Mouse (Mus musculus): Measurements from ENCODE around the gene Tex9. TPM values are rescaled to one million over a fixed set of nuclear protein-coding genes. Genes with fewer than 3 reads are reported as not detected.

The Tex9 gene
- 11.5 TPM for total RNA-seq (2023)

DNA sequence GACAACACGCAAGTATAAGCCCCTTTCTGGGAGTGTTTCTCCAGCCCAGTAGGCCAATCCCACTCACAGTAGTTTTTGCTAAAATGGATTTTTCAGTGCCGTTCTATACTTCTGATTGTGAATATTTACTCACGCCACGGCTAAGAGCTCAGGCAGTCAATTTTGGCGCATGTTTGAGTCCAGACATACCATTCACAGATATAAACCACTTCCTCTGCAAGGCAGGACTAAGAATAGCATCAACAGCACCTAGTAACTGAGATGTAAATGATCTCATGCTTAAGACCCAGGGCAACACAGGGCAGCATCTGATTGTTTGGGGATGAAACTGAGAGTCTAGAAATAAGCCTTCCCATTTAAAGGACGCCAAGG lies at the start of gene Tex9:
Gene Tex9 (minus strand): TSS at position 19 of the 372 bp plus-strand sequence.

DNA sequence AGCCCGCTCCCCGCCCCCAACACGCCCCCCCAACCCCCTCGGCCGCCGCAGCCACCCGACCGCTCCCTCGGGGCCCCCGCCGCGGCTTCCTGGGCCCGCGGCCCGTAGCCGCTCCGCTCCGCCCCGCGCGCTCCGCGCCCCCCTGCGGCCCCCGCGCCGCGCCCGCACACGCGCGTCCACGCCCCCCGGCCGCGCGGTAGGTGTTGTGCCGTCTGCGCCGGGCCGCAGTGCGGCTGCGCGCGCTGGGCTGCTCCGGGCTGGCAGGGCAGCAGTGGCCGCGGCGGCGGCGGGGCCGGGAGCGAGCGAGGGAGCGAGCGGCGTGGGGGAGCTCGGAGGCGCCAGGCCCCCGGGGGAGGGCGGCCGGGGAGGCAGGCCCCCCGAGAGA lies 40.0 kb upstream of the Tex9 start, which contains the start of gene Rfx7:
Gene Rfx7 (plus strand): TSS at position 245 of the 385 bp plus-strand sequence.

GRCm38 (mm10) chr9:72437822-72438701 lies 54.0 kb downstream of the Tex9 start, which contains the start of gene Mns1:
Gene Mns1, plus strand, starts transcription at chr9:72438011.

Other genes with a start within 250 kb of the Tex9 start
- gene Zfp280d, start 217.4 kb downstream of the Tex9 start, total RNA-seq (2023), result 114 TPM
- 1.2 TPM for gene Mns1, start 54.2 kb downstream of the Tex9 start, total RNA-seq (2023)
- gene Rfx7, start 40.0 kb upstream of the Tex9 start, total RNA-seq (2023), result 71.0 TPM
- 12.8 TPM for gene Nedd4, start 170.1 kb upstream of the Tex9 start, total RNA-seq (2023)

All from CD4-positive naive resting alpha-beta T cell, adult 57 days (primary cell).